Mouse (Mus musculus): Measurements from ENCODE around the gene Smagp. TPM values are rescaled to one million over a fixed set of nuclear protein-coding genes. Genes with fewer than 3 reads are reported as not detected.

Smagp gene
- polyA plus RNA-seq, 1 experiment from 2014 or later, result 28.4 TPM

DNA sequence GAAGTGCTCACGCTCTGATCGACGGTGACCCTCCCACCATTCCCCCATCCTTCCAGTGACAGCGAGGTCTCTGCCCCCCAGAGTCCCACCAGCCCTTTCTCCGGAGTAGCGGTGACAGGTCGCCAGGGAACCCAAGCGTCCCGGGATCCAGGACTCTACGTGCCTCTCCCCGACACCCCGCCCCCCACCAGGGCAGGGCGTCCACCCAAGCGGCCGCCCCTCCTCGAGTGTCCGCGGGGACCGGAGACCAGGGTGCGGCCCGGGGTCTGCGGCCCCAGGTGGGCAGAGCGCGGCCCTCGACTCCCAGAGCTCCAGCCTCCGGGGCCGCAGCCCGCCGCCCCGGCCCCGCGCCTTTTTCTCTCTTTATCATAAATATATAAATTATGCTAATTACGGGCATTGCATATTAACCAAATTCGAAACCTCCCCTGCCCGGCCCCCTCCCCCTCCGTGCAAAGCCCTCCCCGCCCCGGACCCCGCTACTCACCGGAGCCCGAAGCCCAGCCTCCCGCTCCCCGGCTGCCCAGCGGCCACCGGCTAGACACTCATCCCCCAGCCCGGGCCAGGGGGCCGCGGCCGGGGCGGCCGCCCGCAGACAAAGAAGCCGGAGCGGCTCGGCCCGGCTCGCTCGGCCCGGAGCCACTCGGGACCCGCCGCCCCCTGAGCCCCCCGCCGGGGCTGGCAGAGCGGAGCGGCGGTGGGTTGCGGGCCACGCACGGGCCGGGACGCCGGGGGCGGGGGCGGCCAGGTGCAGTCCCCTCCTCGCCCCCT is 37.3 kb downstream of the Smagp start, which contains the start of gene Pou6f1:
Gene Pou6f1, minus strand, starts transcription at position 709 of the 771 bp plus-strand sequence.
- under 1% methylated on average over 72 of the region's 76 CpGs for WGBS
- Histone ChIP-seq H3K4me2 (replicated peaks; ENCODE audit: low read depth, low read length) (peak within 1 kb of the TSS; percentile 98), H3K27ac (ENCODE audit: low read depth, low read length) (peak within 1 kb of the TSS; percentile 59), H3K27me3 (ENCODE audit: control insufficient read depth, insufficient read depth, low read length) (peaks cover 6% of the 10 kb centered on the region; the same call in 1 of the 2 replicates), H3K36me3 (ENCODE audit: control insufficient read depth, insufficient read depth, low read length) (no peaks in the 10 kb centered on the region), H3K4me1 (ENCODE audit: control insufficient read depth, insufficient read depth, low read length) (peaks cover 7% of the 10 kb centered on the region; the same call in 1 of the 2 replicates), H3K4me3 (ENCODE audit: low read length) (peak within 1 kb of the TSS; percentile 80), H3K9me3 (ENCODE audit: control insufficient read depth, low read length) (no peaks in the 10 kb centered on the region), H3K9ac (ENCODE audit: low read depth, low read length) (peak within 1 kb of the TSS; percentile 87)
- ATAC-seq (ENCODE audit: low FRiP score, low TSS enrichment), result peak; percentile 74

DNA sequence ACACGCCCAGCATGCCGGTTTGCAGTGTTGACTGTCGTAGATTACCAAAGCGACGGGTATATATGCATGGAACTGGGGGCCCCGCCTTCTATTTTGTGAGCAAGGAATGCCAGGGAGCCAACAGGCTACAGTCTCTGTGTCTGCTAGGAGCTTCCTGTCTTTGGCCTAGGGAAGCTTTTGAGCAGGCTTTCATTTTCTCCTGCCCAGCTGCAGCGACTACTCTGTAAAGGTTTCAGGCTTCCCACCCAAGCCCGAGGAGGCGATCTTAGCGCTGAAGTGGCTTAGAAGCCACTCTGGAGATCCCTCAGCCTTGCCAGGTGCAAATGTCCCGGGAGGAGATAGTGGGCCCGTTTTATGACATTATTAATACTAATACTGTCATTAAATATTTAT is 37.9 kb downstream of the Smagp start:
- peak overlapping the region; percentile 98 for H3K4me2 ChIP-seq (replicated peaks; ENCODE audit: low read depth, low read length)
- no peaks in the 10 kb centered on the region for H3K36me3 ChIP-seq (ENCODE audit: control insufficient read depth, insufficient read depth, low read length)
- H3K4me1 ChIP-seq (ENCODE audit: control insufficient read depth, insufficient read depth, low read length), result peaks cover 7% of the 10 kb centered on the region; the same call in 1 of the 2 replicates
- peaks cover 6% of the 10 kb centered on the region; the same call in 1 of the 2 replicates for H3K27me3 ChIP-seq (ENCODE audit: control insufficient read depth, insufficient read depth, low read length)
- no peak overlapping the region for H3K27ac ChIP-seq (ENCODE audit: low read depth, low read length)
- no peaks in the 10 kb centered on the region for H3K9me3 ChIP-seq (ENCODE audit: control insufficient read depth, low read length)
- ATAC-seq (ENCODE audit: low FRiP score, low TSS enrichment), result no peak
- peak overlapping the region; percentile 80 for H3K4me3 ChIP-seq (ENCODE audit: low read length)
- under 1% methylated on average over 12 of the region's 12 CpGs for WGBS
- H3K9ac ChIP-seq (ENCODE audit: low read depth, low read length), result peak overlapping the region; percentile 87

DNA sequence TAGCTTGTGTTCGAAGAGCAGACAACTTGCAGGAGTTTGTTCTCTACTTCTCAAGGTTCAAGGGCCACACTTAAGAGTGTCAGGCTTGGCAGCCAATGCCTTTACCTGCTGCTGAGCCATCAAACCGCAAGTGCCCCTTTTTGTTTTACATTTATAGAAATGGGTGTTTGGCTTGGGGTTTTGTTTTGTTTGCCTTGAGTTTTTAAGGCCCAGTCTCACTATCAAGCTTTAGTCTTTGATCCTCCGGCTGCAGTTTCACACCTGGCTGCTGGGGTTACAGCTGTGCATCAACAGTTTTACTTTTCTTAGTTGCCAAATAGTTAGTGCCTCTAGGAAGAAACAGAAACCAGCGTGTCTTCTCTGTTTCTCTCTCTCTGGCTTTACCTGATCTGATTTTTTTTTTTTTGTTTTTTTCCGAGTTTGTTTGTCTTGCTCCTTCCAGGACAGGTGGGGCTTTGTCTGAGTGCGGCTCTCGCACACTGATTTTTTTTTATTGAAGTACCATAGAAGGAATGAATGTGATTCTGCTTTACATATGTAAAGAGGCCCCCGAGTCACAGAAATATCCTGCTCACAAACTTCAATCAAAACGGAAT is 38.4 kb downstream of the Smagp start:
- H3K36me3 ChIP-seq (ENCODE audit: control insufficient read depth, insufficient read depth, low read length), result no peaks in the 10 kb centered on the region
- peaks cover 7% of the 10 kb centered on the region; the same call in 1 of the 2 replicates for H3K4me1 ChIP-seq (ENCODE audit: control insufficient read depth, insufficient read depth, low read length)
- 17% methylated on average over 9 of the region's 9 CpGs for WGBS
- no peaks in the 10 kb centered on the region for H3K9me3 ChIP-seq (ENCODE audit: control insufficient read depth, low read length)
- H3K27ac ChIP-seq (ENCODE audit: low read depth, low read length), result no peak overlapping the region
- H3K27me3 ChIP-seq (ENCODE audit: control insufficient read depth, insufficient read depth, low read length), result peaks cover 6% of the 10 kb centered on the region; the same call in 1 of the 2 replicates
- ATAC-seq (ENCODE audit: low FRiP score, low TSS enrichment), result no peak
- peak overlapping the region; percentile 80 for H3K4me3 ChIP-seq (ENCODE audit: low read length)
- peak overlapping the region; percentile 98 for H3K4me2 ChIP-seq (replicated peaks; ENCODE audit: low read depth, low read length)
- H3K9ac ChIP-seq (ENCODE audit: low read depth, low read length), result 0 out of 2 replicates have a peak overlapping the region, but pooled peaks have one; percentile 87

DNA sequence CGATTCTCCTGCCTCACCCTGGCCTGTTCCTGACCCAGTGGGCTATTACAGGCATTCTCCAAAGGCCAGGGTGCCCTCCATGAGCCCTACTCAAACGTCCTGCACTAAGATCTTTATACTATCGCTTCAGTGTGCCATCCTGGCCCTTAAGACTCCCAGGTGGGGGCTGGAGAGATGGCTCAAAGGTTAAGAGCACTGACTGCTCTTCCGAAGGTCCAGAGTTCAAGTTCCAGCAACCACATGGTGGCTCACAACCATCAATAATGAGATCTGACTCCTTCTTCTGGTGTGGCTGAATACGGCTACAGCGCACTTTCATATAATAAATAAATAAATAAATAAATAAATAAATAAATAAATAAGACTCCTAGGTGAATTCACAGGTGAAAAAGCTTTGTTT is 43.9 kb downstream of the Smagp start:
- 80% methylated on average over 6 of the region's 6 CpGs for WGBS
- Histone ChIP-seq H3K36me3 (ENCODE audit: control insufficient read depth, insufficient read depth, low read length) (no peaks in the 10 kb centered on the region), H3K4me3 (ENCODE audit: low read length) (no peak overlapping the region), H3K9me3 (ENCODE audit: control insufficient read depth, low read length) (no peaks in the 10 kb centered on the region), H3K4me2 (replicated peaks; ENCODE audit: low read depth, low read length) (no peak overlapping the region), H3K9ac (ENCODE audit: low read depth, low read length) (no peak overlapping the region), H3K27ac (ENCODE audit: low read depth, low read length) (no peak overlapping the region), H3K4me1 (ENCODE audit: control insufficient read depth, insufficient read depth, low read length) (no peaks in the 10 kb centered on the region), H3K27me3 (ENCODE audit: control insufficient read depth, insufficient read depth, low read length) (no peaks in the 10 kb centered on the region)
- ATAC-seq (ENCODE audit: low FRiP score, low TSS enrichment), result no peak

DNA sequence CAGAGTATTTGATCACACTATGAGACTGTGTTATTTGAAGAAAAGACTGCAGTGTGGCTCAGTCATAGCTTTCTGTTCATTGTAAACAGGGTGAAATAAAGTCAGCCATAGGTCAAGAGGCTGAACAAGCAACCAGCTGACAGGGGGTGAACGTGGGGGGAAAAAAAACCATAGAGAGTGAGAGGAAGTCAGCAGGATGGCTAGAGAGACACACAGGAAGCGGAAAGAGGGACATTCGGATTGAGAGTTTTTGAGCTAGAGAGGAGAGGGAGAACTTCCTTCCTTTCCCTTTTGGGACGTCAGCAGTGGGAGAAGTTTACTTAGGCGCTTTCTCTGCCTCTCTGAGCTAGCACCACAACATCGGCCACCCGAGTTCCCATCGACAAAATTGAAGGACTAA is 46.3 kb downstream of the Smagp start:
- H3K9me3 ChIP-seq (ENCODE audit: control insufficient read depth, low read length), result no peaks in the 10 kb centered on the region
- H3K36me3 ChIP-seq (ENCODE audit: control insufficient read depth, insufficient read depth, low read length), result peaks cover 8% of the 10 kb centered on the region; the same call in 1 of the 2 replicates
- no peak overlapping the region for H3K4me2 ChIP-seq (replicated peaks; ENCODE audit: low read depth, low read length)
- no peak overlapping the region for H3K4me3 ChIP-seq (ENCODE audit: low read length)
- no peak overlapping the region for H3K9ac ChIP-seq (ENCODE audit: low read depth, low read length)
- H3K4me1 ChIP-seq (ENCODE audit: control insufficient read depth, insufficient read depth, low read length), result no peaks in the 10 kb centered on the region
- H3K27me3 ChIP-seq (ENCODE audit: control insufficient read depth, insufficient read depth, low read length), result no peaks in the 10 kb centered on the region
- ATAC-seq (ENCODE audit: low FRiP score, low TSS enrichment), result no peak
- no peak overlapping the region for H3K27ac ChIP-seq (ENCODE audit: low read depth, low read length)
- WGBS, result 73% methylated on average over 8 of the region's 8 CpGs

DNA sequence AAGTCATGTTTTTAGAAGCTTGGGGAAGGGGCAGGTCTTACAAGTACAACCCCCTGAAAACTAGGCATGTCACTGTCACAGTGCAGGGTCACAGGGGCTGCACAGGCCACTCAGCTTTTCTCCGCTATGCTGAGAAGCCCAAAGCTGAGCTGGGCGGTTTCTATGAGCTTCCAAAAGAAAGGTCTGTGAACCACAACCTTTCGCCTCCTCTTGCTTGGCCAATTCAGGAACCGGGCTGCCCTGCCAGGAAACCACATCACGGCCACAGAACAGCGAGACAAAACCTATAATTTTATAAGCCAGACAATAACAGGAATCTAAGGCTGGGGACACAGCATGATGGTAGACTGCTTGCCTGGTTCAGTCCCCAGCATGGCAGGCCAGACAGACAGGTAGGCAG is 48.4 kb downstream of the Smagp start:
- ATAC-seq (ENCODE audit: low FRiP score, low TSS enrichment), result no peak
- Histone ChIP-seq H3K4me2 (replicated peaks; ENCODE audit: low read depth, low read length) (no peak overlapping the region), H3K27ac (ENCODE audit: low read depth, low read length) (no peak overlapping the region), H3K36me3 (ENCODE audit: control insufficient read depth, insufficient read depth, low read length) (peaks cover 9% of the 10 kb centered on the region; the same call in 1 of the 2 replicates), H3K4me3 (ENCODE audit: low read length) (no peak overlapping the region), H3K9me3 (ENCODE audit: control insufficient read depth, low read length) (no peaks in the 10 kb centered on the region), H3K4me1 (ENCODE audit: control insufficient read depth, insufficient read depth, low read length) (no peaks in the 10 kb centered on the region), H3K27me3 (ENCODE audit: control insufficient read depth, insufficient read depth, low read length) (no peaks in the 10 kb centered on the region), H3K9ac (ENCODE audit: low read depth, low read length) (no peak overlapping the region)
- WGBS, result 88% methylated on average over 6 of the region's 6 CpGs

DNA sequence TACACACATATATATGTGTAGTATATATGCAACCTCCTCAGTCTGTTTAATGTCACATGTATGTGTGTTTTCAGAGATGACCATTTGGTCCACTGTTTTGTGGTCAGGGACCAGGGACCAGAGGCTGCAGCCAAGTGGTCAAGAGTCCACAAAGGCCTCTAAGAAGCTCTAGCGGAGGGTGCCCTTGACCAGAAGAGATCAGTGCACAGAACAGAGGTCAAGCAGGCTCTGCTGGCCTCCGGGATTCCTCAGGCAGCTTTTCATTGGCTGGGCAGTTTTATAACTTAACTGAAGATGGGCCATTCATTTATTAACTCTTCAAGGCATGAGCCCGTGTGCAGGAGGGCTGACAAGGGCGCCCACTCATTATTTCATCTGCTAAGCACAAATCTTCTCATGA is 49.6 kb downstream of the Smagp start:
- Histone ChIP-seq H3K4me1 (ENCODE audit: control insufficient read depth, insufficient read depth, low read length) (no peaks in the 10 kb centered on the region), H3K27ac (ENCODE audit: low read depth, low read length) (no peak overlapping the region), H3K27me3 (ENCODE audit: control insufficient read depth, insufficient read depth, low read length) (no peaks in the 10 kb centered on the region), H3K4me2 (replicated peaks; ENCODE audit: low read depth, low read length) (no peak overlapping the region), H3K9ac (ENCODE audit: low read depth, low read length) (no peak overlapping the region), H3K9me3 (ENCODE audit: control insufficient read depth, low read length) (no peaks in the 10 kb centered on the region), H3K36me3 (ENCODE audit: control insufficient read depth, insufficient read depth, low read length) (peaks cover 9% of the 10 kb centered on the region; the same call in 1 of the 2 replicates), H3K4me3 (ENCODE audit: low read length) (no peak overlapping the region)
- WGBS, result 68% methylated on average over 4 of the region's 4 CpGs
- ATAC-seq (ENCODE audit: low FRiP score, low TSS enrichment), result no peak

DNA sequence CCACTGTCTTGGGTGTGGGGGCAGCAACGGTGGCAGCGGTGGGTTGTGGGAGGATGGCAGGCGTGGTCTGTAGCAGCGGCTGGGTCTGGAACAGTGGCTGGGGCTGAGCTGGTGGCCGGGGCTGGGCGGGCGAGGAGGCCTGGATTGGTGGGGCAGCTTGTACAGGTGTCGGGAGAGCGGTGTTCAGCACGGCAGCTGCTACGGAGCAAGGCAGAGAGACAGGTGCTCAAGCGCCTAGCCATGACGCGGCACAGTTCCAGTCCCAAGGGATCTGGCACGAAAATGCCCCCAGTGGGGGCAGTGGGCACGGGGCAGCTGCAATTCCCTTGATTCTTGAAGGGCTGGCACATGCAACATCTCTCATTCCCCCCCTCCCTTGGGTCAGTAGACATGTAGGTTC is 50.8 kb downstream of the Smagp start:
- WGBS, result 92% methylated on average over 16 of the region's 16 CpGs
- Histone ChIP-seq H3K4me1 (ENCODE audit: control insufficient read depth, insufficient read depth, low read length) (no peaks in the 10 kb centered on the region), H3K27ac (ENCODE audit: low read depth, low read length) (no peak overlapping the region), H3K4me3 (ENCODE audit: low read length) (no peak overlapping the region), H3K4me2 (replicated peaks; ENCODE audit: low read depth, low read length) (no peak overlapping the region), H3K27me3 (ENCODE audit: control insufficient read depth, insufficient read depth, low read length) (no peaks in the 10 kb centered on the region), H3K9me3 (ENCODE audit: control insufficient read depth, low read length) (no peaks in the 10 kb centered on the region), H3K36me3 (ENCODE audit: control insufficient read depth, insufficient read depth, low read length) (peaks cover 9% of the 10 kb centered on the region; the same call in 1 of the 2 replicates), H3K9ac (ENCODE audit: low read depth, low read length) (no peak overlapping the region)
- no peak for ATAC-seq (ENCODE audit: low FRiP score, low TSS enrichment)

DNA sequence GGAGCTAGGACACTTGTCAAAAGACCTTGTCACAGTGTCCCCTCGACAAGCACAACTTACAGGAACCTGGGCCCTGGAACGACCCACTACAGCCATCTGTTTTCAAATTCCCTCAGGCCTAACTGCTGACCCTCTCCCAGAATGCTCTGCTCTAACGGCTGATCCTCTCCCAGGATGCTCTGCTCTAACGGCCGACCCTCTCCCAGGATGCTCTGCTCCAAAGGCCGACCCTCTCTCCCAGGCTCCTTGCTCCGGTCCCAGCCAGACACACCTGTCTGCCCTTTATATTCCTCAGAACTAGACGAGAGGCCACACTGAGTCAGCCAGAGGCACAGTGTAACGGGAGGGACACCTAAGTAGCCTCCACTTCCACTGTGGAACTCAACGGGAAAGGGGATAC is 56.6 kb downstream of the Smagp start:
- no peaks in the 10 kb centered on the region for H3K4me1 ChIP-seq (ENCODE audit: control insufficient read depth, insufficient read depth, low read length)
- no peak overlapping the region for H3K27ac ChIP-seq (ENCODE audit: low read depth, low read length)
- H3K4me3 ChIP-seq (ENCODE audit: low read length), result no peak overlapping the region
- peaks cover 3% of the 10 kb centered on the region; the same call in 1 of the 2 replicates for H3K36me3 ChIP-seq (ENCODE audit: control insufficient read depth, insufficient read depth, low read length)
- H3K4me2 ChIP-seq (replicated peaks; ENCODE audit: low read depth, low read length), result no peak overlapping the region
- ATAC-seq (ENCODE audit: low FRiP score, low TSS enrichment), result no peak
- WGBS, result 88% methylated on average over 10 of the region's 10 CpGs
- no peaks in the 10 kb centered on the region for H3K9me3 ChIP-seq (ENCODE audit: control insufficient read depth, low read length)
- H3K9ac ChIP-seq (ENCODE audit: low read depth, low read length), result no peak overlapping the region
- no peaks in the 10 kb centered on the region for H3K27me3 ChIP-seq (ENCODE audit: control insufficient read depth, insufficient read depth, low read length)

Measured in kidney, embryonic 14.5 days (tissue).